Mouse (Mus musculus) heart, embryonic 12.5 days (tissue): ENCODE measurements around the gene Depp1. TPM values are rescaled to one million over a fixed set of nuclear protein-coding genes. Genes with fewer than 3 reads are reported as not detected.

Experiments
- ATAC-seq: fragments of 200-750 bp; cut with Nextera tagmentation; 2 replicates; pipeline ENCODE4 v1.8.0; 2017; ENCODE audit warnings: moderate TSS enrichment, moderate library complexity; ENCODE audit not compliant: insufficient number of reproducible peaks, low FRiP score
- H3K27ac ChIP-seq: fragments of 300-500 bp; sonication (generic); 2 replicates; pipeline ENCODE4 v1.5.1; 2016; ENCODE audit warnings: mild to moderate bottlenecking, moderate library complexity; ENCODE audit not compliant: poor library complexity, severe bottlenecking
- H3K27me3 ChIP-seq: fragments of 300-500 bp; sonication (generic); replicated peaks from 2 replicates; pipeline ENCODE4 v1.6.1; 2016; ENCODE audit warnings: mild to moderate bottlenecking, moderate library complexity
- H3K36me3 ChIP-seq: fragments of 300-500 bp; sonication (generic); 2 replicates; pipeline ENCODE4 v1.6.1; 2016; ENCODE audit warnings: mild to moderate bottlenecking, moderate library complexity
- H3K4me1 ChIP-seq: fragments of 300-500 bp; sonication (generic); replicated peaks from 2 replicates; pipeline ENCODE4 v1.6.1; 2016; ENCODE audit warnings: mild to moderate bottlenecking
- H3K4me2 ChIP-seq: fragments of 300-500 bp; sonication (generic); 2 replicates; pipeline ENCODE4 v1.6.1; 2016; ENCODE audit warnings: mild to moderate bottlenecking, moderate library complexity
- H3K4me3 ChIP-seq: fragments of 300-500 bp; sonication (generic); 2 replicates; pipeline ENCODE4 v1.5.1; 2016; ENCODE audit warnings: mild to moderate bottlenecking
- H3K9ac ChIP-seq: fragments of 300-500 bp; sonication (generic); 2 replicates; pipeline ENCODE4 v1.6.1; 2016; ENCODE audit warnings: mild to moderate bottlenecking, moderate library complexity
- H3K9me3 ChIP-seq: fragments of 300-500 bp; sonication (generic); replicated peaks from 2 replicates; pipeline ENCODE4 v1.6.1; 2016; ENCODE audit warnings: mild to moderate bottlenecking, moderate library complexity
- WGBS: fragments of 180-500 bp; shearing (Covaris S2); methylation state at CpG from one replicate; pipeline ENCODE4 v1.1.7; 2016; 5-methylcytosine and 5-hydroxymethylcytosine counted together
- polyA plus RNA-seq: library from polyadenylated mRNA; unstranded; fragments of >200 nt; fragmentation: Nextera tagmentation; extraction: Ambion mirVana; gene quantifications from 2 replicates; pipeline ENCODE4 v1.2.1, GENCODE M21; 2016

Gene Depp1
- polyA plus RNA-seq, 1 experiment from 2014 or later: 4.9 TPM

DNA sequence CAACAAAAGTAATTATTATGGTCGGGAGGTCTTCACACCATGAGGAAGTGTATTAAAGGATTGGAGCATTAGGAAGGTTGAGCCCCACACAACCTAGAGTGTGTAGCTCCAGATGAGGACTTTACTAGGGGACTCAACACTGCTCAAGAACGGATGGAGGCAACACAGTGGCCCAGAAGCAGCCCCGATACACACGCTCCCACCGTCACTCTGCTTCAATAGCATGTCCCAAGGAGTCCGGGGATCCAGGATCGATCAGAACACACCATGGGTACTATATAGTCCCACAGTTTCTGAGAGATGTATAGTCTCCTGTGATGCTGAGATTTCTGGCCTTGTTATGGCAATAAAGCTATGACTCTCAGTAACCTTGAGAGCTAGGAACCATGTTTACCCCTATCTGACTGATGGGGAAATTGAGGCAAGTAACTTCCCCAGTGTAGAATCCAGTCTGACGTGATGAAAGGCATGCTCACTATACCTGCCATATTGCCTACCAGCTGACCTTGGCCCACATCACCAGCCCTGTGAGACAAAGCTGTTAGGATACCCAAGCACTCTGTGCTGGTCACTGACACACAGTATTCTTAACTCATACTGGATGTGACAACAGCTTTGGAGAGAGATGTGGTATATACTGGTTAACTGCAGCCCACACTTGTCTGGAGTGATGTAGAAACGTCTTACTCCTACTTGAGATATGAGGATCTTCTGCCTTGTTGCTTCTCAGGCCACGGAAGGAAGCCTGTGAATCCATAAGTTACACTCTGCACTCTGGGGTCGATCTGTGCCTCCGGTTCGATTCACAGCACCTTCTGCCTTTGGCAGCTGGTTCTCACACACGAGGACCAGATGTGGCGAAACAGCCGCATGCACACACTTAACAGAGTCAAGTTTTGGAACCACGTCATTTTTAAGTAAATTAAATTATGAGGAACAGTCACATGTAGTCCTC lies 16.4 kb upstream of the Depp1 start:
- WGBS: 89% methylated on average over 17 of the region's 17 CpGs
- H3K4me2 ChIP-seq: no peak overlapping the region
- peak overlapping the region; percentile 98 for H3K27ac ChIP-seq
- no peak overlapping the region for H3K4me3 ChIP-seq
- no peaks in the 10 kb centered on the region for H3K9me3 ChIP-seq
- ATAC-seq: no peak
- peaks cover 41% of the 10 kb centered on the region for H3K4me1 ChIP-seq
- H3K36me3 ChIP-seq: no peaks in the 10 kb centered on the region
- no peak overlapping the region for H3K9ac ChIP-seq
- H3K27me3 ChIP-seq: no peaks in the 10 kb centered on the region; the same call in 1 of the 2 replicates

- peak overlapping the region; percentile 98 for H3K27ac ChIP-seq
- WGBS: 16% methylated on average over 10 of the region's 10 CpGs
These were observed 14.9 kb upstream of the Depp1 start for GRCm38 (mm10) chr6:116635251-116636180.

GRCm38 (mm10) chr6:116636581-116637235 lies 13.7 kb upstream of the Depp1 start:
- H3K27me3 ChIP-seq: no peaks in the 10 kb centered on the region; the same call in 1 of the 2 replicates
- H3K4me1 ChIP-seq: peaks cover 51% of the 10 kb centered on the region
- H3K36me3 ChIP-seq: no peaks in the 10 kb centered on the region
- H3K27ac ChIP-seq: peak overlapping the region; percentile 98; the same call in 1 of the 2 replicates
- H3K9ac ChIP-seq: no peak overlapping the region
- no peak for ATAC-seq
- no peak overlapping the region for H3K4me2 ChIP-seq
- no peaks in the 10 kb centered on the region for H3K9me3 ChIP-seq
- no peak overlapping the region for H3K4me3 ChIP-seq
- WGBS: 78% methylated on average over 9 of the region's 9 CpGs

More at GRCm38 (mm10) chr6:116635251-116636180, 14.9 kb upstream of the Depp1 start:
- Histone ChIP-seq H3K36me3 (no peaks in the 10 kb centered on the region), H3K9me3 (no peaks in the 10 kb centered on the region), H3K27me3 (no peaks in the 10 kb centered on the region; the same call in 1 of the 2 replicates), H3K4me3 (no peak overlapping the region), H3K4me2 (no peak overlapping the region), H3K4me1 (peaks cover 51% of the 10 kb centered on the region), H3K9ac (peak overlapping the region; percentile 23; the same call in 1 of the 2 replicates)
- peak; percentile 94 for ATAC-seq

GRCm38 (mm10) chr6:116637496-116637895 lies 12.9 kb upstream of the Depp1 start:
- Histone ChIP-seq H3K4me1 (peaks cover 51% of the 10 kb centered on the region), H3K4me2 (no peak overlapping the region), H3K27me3 (no peaks in the 10 kb centered on the region; the same call in 1 of the 2 replicates), H3K9me3 (no peaks in the 10 kb centered on the region), H3K4me3 (no peak overlapping the region), H3K27ac (no peak overlapping the region), H3K9ac (no peak overlapping the region), H3K36me3 (no peaks in the 10 kb centered on the region)
- 57% methylated on average over 5 of the region's 5 CpGs for WGBS
- ATAC-seq: no peak

DNA sequence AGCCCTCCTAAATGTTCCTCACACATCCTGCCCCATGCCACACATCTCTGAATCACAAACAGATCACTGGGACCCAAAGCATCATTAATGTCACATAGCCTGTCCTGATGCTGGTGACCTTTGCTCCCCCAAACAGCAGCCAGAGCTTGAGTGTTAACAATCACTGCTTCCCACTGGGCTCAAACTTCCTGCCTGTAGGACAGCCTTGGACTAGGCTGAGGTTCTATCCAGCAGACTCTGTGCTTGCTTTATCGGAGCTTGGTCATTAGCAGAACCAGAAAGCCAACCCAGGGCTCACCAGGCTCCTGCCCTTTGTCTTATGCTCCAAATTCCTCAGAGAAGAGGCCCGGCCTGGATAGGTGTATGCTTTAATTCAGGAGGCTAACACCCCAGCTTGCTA lies 11.5 kb upstream of the Depp1 start:
- no peak overlapping the region for H3K4me2 ChIP-seq
- no peak for ATAC-seq
- H3K27ac ChIP-seq: no peak overlapping the region
- 81% methylated on average over 2 of the region's 2 CpGs for WGBS
- no peaks in the 10 kb centered on the region for H3K36me3 ChIP-seq
- H3K9ac ChIP-seq: no peak overlapping the region
- H3K9me3 ChIP-seq: no peaks in the 10 kb centered on the region
- H3K27me3 ChIP-seq: no peaks in the 10 kb centered on the region; the same call in 1 of the 2 replicates
- no peak overlapping the region for H3K4me3 ChIP-seq
- H3K4me1 ChIP-seq: peaks cover 56% of the 10 kb centered on the region

GRCm38 (mm10) chr6:116639663-116640062 lies 10.7 kb upstream of the Depp1 start:
- Histone ChIP-seq H3K4me2 (no peak overlapping the region), H3K4me1 (peaks cover 54% of the 10 kb centered on the region), H3K36me3 (no peaks in the 10 kb centered on the region), H3K27me3 (no peaks in the 10 kb centered on the region; the same call in 1 of the 2 replicates), H3K4me3 (no peak overlapping the region), H3K27ac (no peak overlapping the region), H3K9ac (no peak overlapping the region), H3K9me3 (no peaks in the 10 kb centered on the region)
- no peak for ATAC-seq
- 42% methylated on average over 2 of the region's 2 CpGs for WGBS

DNA sequence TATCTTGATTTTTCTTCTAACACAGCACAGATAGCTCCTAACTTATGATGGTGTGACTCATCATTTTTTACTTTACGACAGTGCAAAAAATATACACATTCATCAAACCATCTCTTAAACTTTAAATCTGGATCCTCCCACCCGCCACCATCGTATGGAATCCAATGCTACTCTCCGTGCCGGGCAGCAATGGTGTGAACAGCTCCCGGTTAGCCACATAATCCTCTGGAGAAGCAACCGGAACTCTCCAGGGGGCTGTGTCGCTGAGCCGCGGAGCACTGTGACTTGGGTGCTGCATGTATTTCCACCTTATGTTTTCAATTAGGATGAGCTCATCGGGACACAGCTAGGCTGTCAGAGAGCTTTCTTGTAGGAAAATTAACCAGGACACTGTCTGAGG lies 7.5 kb upstream of the Depp1 start:
- no peak overlapping the region for H3K4me3 ChIP-seq
- H3K36me3 ChIP-seq: no peaks in the 10 kb centered on the region
- peaks cover 35% of the 10 kb centered on the region for H3K4me1 ChIP-seq
- ATAC-seq: no peak
- H3K27me3 ChIP-seq: no peaks in the 10 kb centered on the region; the same call in 1 of the 2 replicates
- H3K9me3 ChIP-seq: no peaks in the 10 kb centered on the region
- H3K9ac ChIP-seq: no peak overlapping the region
- WGBS: 77% methylated on average over 11 of the region's 11 CpGs
- no peak overlapping the region for H3K27ac ChIP-seq
- H3K4me2 ChIP-seq: no peak overlapping the region

- WGBS: 56% methylated on average over 4 of the region's 4 CpGs
- peaks cover 34% of the 10 kb centered on the region for H3K4me1 ChIP-seq
- H3K4me3 ChIP-seq: no peak overlapping the region
- H3K9ac ChIP-seq: no peak overlapping the region
- no peak for ATAC-seq
- H3K27me3 ChIP-seq: no peaks in the 10 kb centered on the region
- H3K9me3 ChIP-seq: no peaks in the 10 kb centered on the region
- peak overlapping the region; percentile 65 for H3K27ac ChIP-seq
- no peak overlapping the region for H3K4me2 ChIP-seq
- H3K36me3 ChIP-seq: no peaks in the 10 kb centered on the region
These were observed 6.5 kb upstream of the Depp1 start for GRCm38 (mm10) chr6:116643881-116644280.

GRCm38 (mm10) chr6:116644335-116644734 lies 6.1 kb upstream of the Depp1 start:
- ATAC-seq: peak; percentile 48; the same call in 1 of the 2 replicates
- Histone ChIP-seq H3K9ac (no peak overlapping the region), H3K4me1 (peaks cover 30% of the 10 kb centered on the region), H3K27ac (peak overlapping the region; percentile 65), H3K36me3 (no peaks in the 10 kb centered on the region), H3K27me3 (no peaks in the 10 kb centered on the region), H3K9me3 (no peaks in the 10 kb centered on the region), H3K4me2 (no peak overlapping the region), H3K4me3 (no peak overlapping the region)
- 22% methylated on average over 3 of the region's 3 CpGs for WGBS

- H3K4me2 ChIP-seq: no peak overlapping the region
- no peak overlapping the region for H3K4me3 ChIP-seq
- no peaks in the 10 kb centered on the region for H3K27me3 ChIP-seq
- no peaks in the 10 kb centered on the region for H3K9me3 ChIP-seq
- 66% methylated on average over 12 of the region's 12 CpGs for WGBS
- ATAC-seq: no peak
- H3K36me3 ChIP-seq: no peaks in the 10 kb centered on the region
- no peak overlapping the region for H3K9ac ChIP-seq
- H3K4me1 ChIP-seq: peaks cover 46% of the 10 kb centered on the region
- no peak overlapping the region for H3K27ac ChIP-seq
These were observed 2.6 kb upstream of the Depp1 start for GRCm38 (mm10) chr6:116647763-116648162.
